Mouse (Mus musculus) brain, embryonic 14.5 days (tissue): Measurements from ENCODE around the gene 1600014C23Rik.

Source experiments
- CTCF ChIP-seq: fragments of 200-500 bp; IDR thresholded peaks from 2 replicates; pipeline ENCODE4 v1.5.1; 2012; ENCODE audit warnings: inconsistent platforms, mild to moderate bottlenecking, moderate library complexity, borderline replicate concordance; ENCODE audit not compliant: insufficient read depth, insufficient read length; ENCODE audit errors: extremely low read depth
- POLR2A ChIP-seq: fragments of 200-500 bp; IDR thresholded peaks from 2 replicates; pipeline ENCODE4 v1.6.1; 2012; ENCODE audit warnings: mild to moderate bottlenecking, inconsistent platforms, borderline replicate concordance; ENCODE audit not compliant: poor library complexity, insufficient read depth, insufficient read length, severe bottlenecking; ENCODE audit errors: extremely low read depth

GRCm38 (mm10) chr17:45770441-45770840 lies 36.8 kb upstream of the 1600014C23Rik start:
- TF ChIP-seq CTCF (no peak), POLR2A (no peak)
